Mouse (Mus musculus): Measurements from ENCODE around the gene Notch3.

DNA sequence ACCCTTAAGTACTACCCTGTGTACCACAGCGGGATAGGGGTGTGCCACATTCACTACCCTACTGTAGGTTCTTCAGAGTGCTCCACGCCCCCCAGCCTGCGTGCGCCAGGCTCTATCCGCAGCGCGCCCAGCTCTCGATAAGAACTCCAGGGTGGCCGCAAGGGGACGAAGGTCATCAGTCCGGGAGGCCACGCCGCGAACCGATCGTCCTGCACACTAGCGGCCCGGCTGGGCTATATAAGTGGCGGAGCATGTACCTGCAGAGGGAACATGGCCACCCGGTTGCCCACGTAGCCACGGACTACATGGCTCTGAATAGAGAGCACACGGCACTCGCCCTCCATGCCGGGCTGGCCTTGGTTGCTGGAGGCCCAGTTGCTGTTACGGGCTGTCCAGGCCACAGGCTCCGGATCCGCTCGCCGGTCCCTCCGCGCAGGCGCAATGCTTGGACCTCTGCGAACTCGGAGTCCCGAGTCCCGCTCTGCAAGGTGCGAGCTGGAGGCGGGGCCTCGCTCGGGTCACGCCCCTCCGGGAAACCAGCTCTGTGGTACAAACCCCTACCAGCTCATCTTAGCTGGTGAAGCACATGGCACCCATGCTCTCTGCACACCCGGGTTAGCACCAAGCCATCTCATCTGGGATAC is 66.6 kb downstream of the Notch3 start:
- no peak for TF ChIP-seq CTCF (IDR thresholded peaks at IDR 0.05; ENCODE audit: control insufficient read depth, insufficient read depth, low read length)
- TF ChIP-seq POLR2A (IDR thresholded peaks at IDR 0.05; ENCODE audit: borderline replicate concordance, control insufficient read depth, low read depth, low read length) = 0 out of 2 replicates have a peak, but pooled peaks have one; percentile 9
